Mouse (Mus musculus) ES-Bruce4 (cell line): ENCODE data around the gene Grin3a.

Experiments used
- CTCF ChIP-seq: IDR thresholded peaks from one replicate; pipeline ENCODE4 v1.8.1; 2011; ENCODE audit warnings: low read depth, low read length
- EP300 ChIP-seq: IDR thresholded peaks from 2 replicates; pipeline ENCODE4 v1.6.1; 2011; ENCODE audit warnings: low read depth, low read length; ENCODE audit not compliant: insufficient read depth
- POLR2A ChIP-seq: IDR thresholded peaks from one replicate; pipeline ENCODE4 v1.8.1; 2011; ENCODE audit warnings: low read length; ENCODE audit not compliant: insufficient read depth

DNA sequence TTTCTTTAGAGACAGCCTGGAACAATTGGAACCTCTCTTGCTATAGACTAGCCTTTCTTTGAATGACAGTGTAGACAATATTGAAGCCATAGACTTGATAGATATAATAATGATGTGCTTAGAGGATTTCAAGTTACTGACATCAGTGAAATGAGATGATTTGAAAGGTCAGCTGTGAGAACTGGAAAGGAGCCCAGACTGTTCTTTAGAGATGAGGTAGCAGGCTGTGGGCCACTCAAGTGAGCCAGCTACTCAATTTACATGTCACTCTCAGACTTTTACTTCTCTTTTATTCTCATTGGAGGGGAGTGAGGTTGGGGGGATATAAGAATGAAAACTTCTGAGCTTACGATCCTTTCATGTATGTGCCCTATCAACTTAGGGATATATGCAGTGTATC, 186.1 kb downstream of the Grin3a start:
- TF ChIP-seq CTCF, result no peak
- no peak for TF ChIP-seq POLR2A
- TF ChIP-seq EP300, result no peak
